Mouse (Mus musculus) intestine, embryonic 15.5 days (tissue): Measurements from ENCODE around the gene Smarcb1. TPM values are rescaled to one million over a fixed set of nuclear protein-coding genes. Genes with fewer than 3 reads are reported as not detected.
A peak's percentile ranks its signal among the peaks of the same experiment; 100 is the strongest.

ENCODE experiments used
- ATAC-seq: fragments of 200-750 bp; cut with Nextera tagmentation; 2 replicates; pipeline ENCODE4 v1.8.0; 2017; ENCODE audit warnings: moderate TSS enrichment, moderate library complexity
- H3K27ac ChIP-seq: fragments of 300-500 bp; sonication (generic); 2 replicates; pipeline ENCODE4 v1.5.1; 2015; ENCODE audit warnings: mild to moderate bottlenecking, inconsistent platforms
- H3K27me3 ChIP-seq: fragments of 300-500 bp; sonication (generic); replicated peaks from 2 replicates; pipeline ENCODE4 v1.6.1; 2015; ENCODE audit warnings: inconsistent platforms
- H3K36me3 ChIP-seq: fragments of 300-500 bp; sonication (generic); 2 replicates; pipeline ENCODE4 v1.6.1; 2015; ENCODE audit warnings: inconsistent platforms
- H3K4me1 ChIP-seq: fragments of 300-500 bp; sonication (generic); replicated peaks from 2 replicates; pipeline ENCODE4 v1.6.1; 2015; ENCODE audit warnings: inconsistent platforms
- H3K4me2 ChIP-seq: fragments of 300-500 bp; sonication (generic); replicated peaks from 2 replicates; pipeline ENCODE4 v1.6.1; 2015; ENCODE audit warnings: mild to moderate bottlenecking, inconsistent platforms
- H3K4me3 ChIP-seq: fragments of 300-500 bp; sonication (generic); replicated peaks from 2 replicates; pipeline ENCODE4 v1.5.1; 2015; ENCODE audit warnings: inconsistent platforms
- H3K9ac ChIP-seq: fragments of 300-500 bp; sonication (generic); 2 replicates; pipeline ENCODE4 v1.6.1; 2015; ENCODE audit warnings: inconsistent platforms
- H3K9me3 ChIP-seq: fragments of 300-500 bp; sonication (generic); 2 replicates; pipeline ENCODE4 v1.6.1; 2016; ENCODE audit warnings: inconsistent platforms
- WGBS: fragments of 180-500 bp; shearing (Covaris S2); methylation state at CpG from one replicate; pipeline ENCODE4 v1.1.7; 2015; 5-methylcytosine and 5-hydroxymethylcytosine counted together
- polyA plus RNA-seq: library from polyadenylated mRNA; unstranded; fragments of >200 nt; fragmentation: Nextera tagmentation; extraction: Ambion mirVana; gene quantifications from 2 replicates; pipeline ENCODE4 v1.2.1, GENCODE M21; 2015

The Smarcb1 gene
- polyA plus RNA-seq, 1 experiment from 2014 or later, result 171 TPM

GRCm38 (mm10) chr10:75941042-75941824 is 19.8 kb upstream of the Smarcb1 start:
- Histone ChIP-seq H3K9ac (no peak overlapping the region), H3K9me3 (no peaks in the 10 kb centered on the region), H3K4me1 (peaks cover 4% of the 10 kb centered on the region), H3K4me2 (no peak overlapping the region), H3K4me3 (no peak overlapping the region), H3K27ac (no peak overlapping the region), H3K36me3 (no peaks in the 10 kb centered on the region), H3K27me3 (no peaks in the 10 kb centered on the region)
- 75% methylated on average over 9 of the region's 9 CpGs for WGBS
- no peak for ATAC-seq

DNA sequence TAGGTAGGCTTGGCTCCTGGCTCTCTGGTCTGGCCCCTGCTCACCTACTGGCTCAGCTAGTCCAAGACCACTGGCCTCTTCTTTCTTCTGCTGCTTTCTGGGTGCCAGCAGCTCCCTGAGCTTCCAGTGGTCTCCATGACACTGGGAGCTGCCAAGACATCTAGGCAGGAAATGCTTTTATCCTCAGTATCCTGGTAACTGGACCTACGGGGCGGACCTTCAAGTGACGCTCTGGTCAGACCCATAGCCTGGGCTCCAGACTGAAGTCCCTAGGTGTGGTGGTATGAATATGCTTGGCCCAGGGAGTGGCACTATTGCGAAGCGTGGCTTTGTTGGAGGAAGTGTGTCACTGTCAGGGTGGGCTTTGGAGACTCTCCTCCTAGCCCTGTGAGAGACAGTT is 19.1 kb upstream of the Smarcb1 start, which contains the start of gene Gm867:
Gene Gm867 (minus strand): TSS at position 153 of the 400 bp plus-strand sequence.
- peaks cover 9% of the 10 kb centered on the region for H3K4me1 ChIP-seq
- WGBS, result 76% methylated on average over 5 of the region's 5 CpGs
- no peak within 1 kb of the TSS for H3K27ac ChIP-seq
- no peak within 1 kb of the TSS for H3K4me2 ChIP-seq
- H3K36me3 ChIP-seq, result no peaks in the 10 kb centered on the region
- H3K9me3 ChIP-seq, result no peaks in the 10 kb centered on the region
- H3K4me3 ChIP-seq, result no peak within 1 kb of the TSS
- no peak within 1 kb of the TSS for H3K9ac ChIP-seq
- H3K27me3 ChIP-seq, result 0 out of 2 replicates have a peak, but pooled peaks cover 5% of the 10 kb centered on the region
- ATAC-seq, result no peak

DNA sequence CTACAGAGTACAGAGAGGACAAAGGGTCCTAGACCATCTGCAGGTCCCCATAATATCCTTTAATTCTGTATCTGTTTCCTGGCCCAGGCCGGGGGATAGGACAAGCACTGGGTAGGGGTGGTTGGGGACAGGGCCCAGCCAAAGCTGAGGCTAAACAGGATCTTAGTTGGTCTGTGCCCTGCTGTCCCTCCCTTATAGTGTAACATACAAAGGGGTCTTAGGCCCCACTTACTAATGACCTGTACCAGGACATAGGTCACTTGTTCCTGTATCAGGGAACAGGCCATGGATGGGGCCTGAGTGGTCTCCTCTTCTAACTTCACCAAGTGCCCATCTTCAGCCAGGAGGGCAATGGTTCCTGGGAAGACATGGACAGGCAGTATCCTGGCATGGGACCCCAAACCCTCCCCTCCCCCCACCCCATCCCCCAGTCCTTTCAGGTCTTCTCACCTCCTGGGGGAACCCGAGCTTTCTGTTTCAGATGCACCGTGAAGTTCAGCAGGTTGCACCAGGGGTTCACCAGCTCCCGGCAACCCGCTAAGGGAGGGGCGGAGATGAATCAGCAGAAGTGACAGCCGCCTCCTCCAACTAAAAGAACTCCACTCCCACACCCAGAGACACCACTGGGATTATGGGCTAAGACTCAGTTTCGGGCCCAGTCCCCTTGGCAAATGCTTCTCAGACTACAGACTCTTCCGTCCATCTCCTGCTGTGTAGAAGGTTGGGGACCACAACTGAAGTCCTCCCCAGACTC is 18.2 kb upstream of the Smarcb1 start:
- peaks cover 14% of the 10 kb centered on the region for H3K4me1 ChIP-seq
- no peak overlapping the region for H3K27ac ChIP-seq
- H3K4me2 ChIP-seq, result no peak overlapping the region
- 0 out of 2 replicates have a peak, but pooled peaks cover 5% of the 10 kb centered on the region for H3K27me3 ChIP-seq
- no peak for ATAC-seq
- H3K9ac ChIP-seq, result no peak overlapping the region
- H3K4me3 ChIP-seq, result no peak overlapping the region
- H3K9me3 ChIP-seq, result no peaks in the 10 kb centered on the region
- no peaks in the 10 kb centered on the region for H3K36me3 ChIP-seq
- 57% methylated on average over 9 of the region's 9 CpGs for WGBS

GRCm38 (mm10) chr10:75937851-75938643 is 16.6 kb upstream of the Smarcb1 start:
- no peaks in the 10 kb centered on the region for H3K36me3 ChIP-seq
- 48% methylated on average over 10 of the region's 10 CpGs for WGBS
- no peak overlapping the region for H3K9ac ChIP-seq
- H3K4me2 ChIP-seq, result no peak overlapping the region
- H3K4me3 ChIP-seq, result no peak overlapping the region
- H3K4me1 ChIP-seq, result peaks cover 12% of the 10 kb centered on the region
- H3K9me3 ChIP-seq, result no peaks in the 10 kb centered on the region
- no peak for ATAC-seq
- H3K27me3 ChIP-seq, result 0 out of 2 replicates have a peak, but pooled peaks cover 5% of the 10 kb centered on the region
- no peak overlapping the region for H3K27ac ChIP-seq

- no peaks in the 10 kb centered on the region for H3K36me3 ChIP-seq
- no peak overlapping the region for H3K27ac ChIP-seq
- H3K4me1 ChIP-seq, result peaks cover 12% of the 10 kb centered on the region
- no peak overlapping the region for H3K9ac ChIP-seq
- 0 out of 2 replicates have a peak, but pooled peaks cover 5% of the 10 kb centered on the region for H3K27me3 ChIP-seq
- H3K4me3 ChIP-seq, result no peak overlapping the region
- peak overlapping the region; percentile 79 for H3K4me2 ChIP-seq
- ATAC-seq, result no peak
- no peaks in the 10 kb centered on the region for H3K9me3 ChIP-seq
- WGBS, result 52% methylated on average over 18 of the region's 18 CpGs
Measured at GRCm38 (mm10) chr10:75936909-75937667, 15.7 kb upstream of the Smarcb1 start.

- peak within 1 kb of the TSS; percentile 62 for H3K4me3 ChIP-seq
- 0 out of 2 replicates have a peak, but pooled peaks cover 9% of the 10 kb centered on the region for H3K27me3 ChIP-seq
- peak within 1 kb of the TSS; percentile 72; the same call in 1 of the 2 replicates for H3K27ac ChIP-seq
- H3K9me3 ChIP-seq, result no peaks in the 10 kb centered on the region
- no peaks in the 10 kb centered on the region for H3K36me3 ChIP-seq
- H3K4me2 ChIP-seq, result peak within 1 kb of the TSS; percentile 79
- peaks cover 23% of the 10 kb centered on the region for H3K4me1 ChIP-seq
- WGBS, result 2% methylated on average over 51 of the region's 51 CpGs
- ATAC-seq, result peak; percentile 89
- H3K9ac ChIP-seq, result peak within 1 kb of the TSS; percentile 58
Measured at GRCm38 (mm10) chr10:75935680-75936541, 14.5 kb upstream of the Smarcb1 start, which contains the start of gene Mmp11. Gene Mmp11 (minus strand): TSS chr10:75936496.

DNA sequence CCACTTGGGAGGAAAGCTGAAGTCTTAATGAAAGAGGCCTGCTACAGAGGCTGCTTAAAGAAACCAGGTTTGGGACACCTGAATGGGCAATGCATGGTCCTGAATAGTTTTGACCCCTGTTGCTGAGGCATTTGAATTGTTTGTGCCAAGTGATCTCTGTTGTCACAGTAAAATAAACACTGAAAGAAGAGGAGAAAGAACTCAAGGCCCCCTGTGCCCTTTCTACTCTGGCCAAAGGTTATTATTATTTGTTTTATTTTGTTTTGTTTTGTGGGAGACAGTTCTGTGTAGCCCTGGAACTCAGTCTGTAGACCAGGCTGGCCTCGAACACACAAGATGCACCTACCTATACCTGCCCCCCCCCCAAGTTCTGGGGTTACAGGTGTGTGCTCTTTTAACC is 13.6 kb upstream of the Smarcb1 start:
- Histone ChIP-seq H3K27ac (no peak overlapping the region), H3K4me3 (no peak overlapping the region; the same call in 1 of the 2 replicates), H3K9ac (no peak overlapping the region), H3K36me3 (no peaks in the 10 kb centered on the region), H3K4me2 (peak overlapping the region; percentile 79), H3K27me3 (0 out of 2 replicates have a peak, but pooled peaks cover 9% of the 10 kb centered on the region), H3K4me1 (peaks cover 31% of the 10 kb centered on the region), H3K9me3 (no peaks in the 10 kb centered on the region)
- ATAC-seq, result no peak
- WGBS, result 59% methylated on average over 1 of the region's 1 CpGs

DNA sequence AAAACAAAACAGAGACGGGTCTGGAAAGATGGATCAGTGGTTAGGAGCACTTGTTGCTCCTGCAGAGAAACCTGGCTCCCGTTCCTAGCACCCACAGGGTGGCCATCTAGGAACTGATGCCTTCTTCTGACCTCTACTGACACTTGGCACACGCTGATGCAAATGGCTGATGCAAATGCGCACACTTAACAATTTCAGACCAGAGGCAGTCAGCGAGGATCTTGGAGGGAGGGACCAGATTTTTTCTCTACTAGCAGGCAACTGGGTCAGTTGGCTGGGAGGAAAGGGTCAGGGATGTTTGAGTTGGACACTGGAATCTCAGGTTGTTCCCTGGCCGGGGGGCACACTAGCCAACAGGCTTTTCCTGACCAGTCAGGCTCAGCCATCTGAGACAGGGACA is 11.5 kb upstream of the Smarcb1 start, which contains the start of gene Chchd10:
Gene Chchd10 (plus strand): TSS at position 240 of the 400 bp plus-strand sequence.
- Histone ChIP-seq H3K4me1 (peaks cover 31% of the 10 kb centered on the region), H3K27me3 (0 out of 2 replicates have a peak, but pooled peaks cover 9% of the 10 kb centered on the region), H3K9ac (peak within 1 kb of the TSS; percentile 84), H3K4me2 (peak within 1 kb of the TSS; percentile 97), H3K36me3 (no peaks in the 10 kb centered on the region), H3K27ac (peak within 1 kb of the TSS; percentile 51; the same call in 1 of the 2 replicates), H3K4me3 (peak within 1 kb of the TSS; percentile 60), H3K9me3 (no peaks in the 10 kb centered on the region)
- WGBS, result 43% methylated on average over 6 of the region's 6 CpGs
- ATAC-seq, result no peak

GRCm38 (mm10) chr10:75932081-75932678 is 10.8 kb upstream of the Smarcb1 start:
- Histone ChIP-seq H3K27ac (peak overlapping the region; percentile 51; the same call in 1 of the 2 replicates), H3K4me2 (peak overlapping the region; percentile 97), H3K36me3 (no peaks in the 10 kb centered on the region), H3K4me3 (peak overlapping the region; percentile 60), H3K4me1 (peaks cover 31% of the 10 kb centered on the region), H3K9me3 (no peaks in the 10 kb centered on the region), H3K27me3 (0 out of 2 replicates have a peak, but pooled peaks cover 9% of the 10 kb centered on the region), H3K9ac (peak overlapping the region; percentile 84)
- peak; percentile 67 for ATAC-seq
- 2% methylated on average over 31 of the region's 44 CpGs for WGBS

GRCm38 (mm10) chr10:75931311-75931710 is 9.9 kb upstream of the Smarcb1 start:
- H3K9ac ChIP-seq, result peak overlapping the region; percentile 8; the same call in 1 of the 2 replicates
- 0 out of 2 replicates have a peak, but pooled peaks cover 9% of the 10 kb centered on the region for H3K27me3 ChIP-seq
- ATAC-seq, result no peak
- H3K9me3 ChIP-seq, result no peaks in the 10 kb centered on the region
- H3K4me3 ChIP-seq, result peak overlapping the region; percentile 60; the same call in 1 of the 2 replicates
- no peaks in the 10 kb centered on the region for H3K36me3 ChIP-seq
- H3K4me2 ChIP-seq, result peak overlapping the region; percentile 97
- WGBS, result 20% methylated on average over 7 of the region's 7 CpGs
- H3K4me1 ChIP-seq, result peaks cover 30% of the 10 kb centered on the region
- H3K27ac ChIP-seq, result no peak overlapping the region
